Mouse (Mus musculus): Measurements from ENCODE around the gene Snrnp27.

Snrnp27 gene

GRCm38 (mm10) chr6:86683872-86684654 is at the start of gene Snrnp27:
TSS of gene Snrnp27 (minus strand) at chr6:86684522.
- peak; percentile 94 for DNase-seq

- peak; percentile 98 for DNase-seq
These were observed 49.0 kb upstream of the Snrnp27 start, which contains the start of gene Gmcl1 for GRCm38 (mm10) chr6:86733183-86733876. TSS of gene Gmcl1 (minus strand) at chr6:86733383.

- peak; percentile 71 for DNase-seq
These were observed 48.2 kb upstream of the Snrnp27 start for GRCm38 (mm10) chr6:86732276-86733173.

- DNase-seq: no peak
These were observed 44.4 kb upstream of the Snrnp27 start for GRCm38 (mm10) chr6:86728711-86729110.

GRCm38 (mm10) chr6:86721977-86722376 is 37.7 kb upstream of the Snrnp27 start:
- no peak for DNase-seq

- no peak for DNase-seq
These were observed 23.9 kb upstream of the Snrnp27 start for GRCm38 (mm10) chr6:86708072-86708774.

- DNase-seq: no peak
These were observed 18.3 kb upstream of the Snrnp27 start for GRCm38 (mm10) chr6:86702577-86702976.

GRCm38 (mm10) chr6:86697903-86698302 is 13.6 kb upstream of the Snrnp27 start:
- DNase-seq: peak; percentile 23

GRCm38 (mm10) chr6:86696213-86696612 is 11.9 kb upstream of the Snrnp27 start:
- no peak for DNase-seq

GRCm38 (mm10) chr6:86694465-86694864 is 10.1 kb upstream of the Snrnp27 start:
- DNase-seq: peak; percentile 82

- no peak for DNase-seq
These were observed 5.3 kb upstream of the Snrnp27 start for GRCm38 (mm10) chr6:86689671-86690070.

GRCm38 (mm10) chr6:86686971-86687370 is 2.6 kb upstream of the Snrnp27 start:
- no peak for DNase-seq

GRCm38 (mm10) chr6:86684655-86685011 is 311 bp upstream of the Snrnp27 start:
- no peak for DNase-seq

GRCm38 (mm10) chr6:86681289-86681688 is 3.0 kb downstream of the Snrnp27 start:
- DNase-seq: no peak

- no peak for DNase-seq
These were observed 6.0 kb downstream of the Snrnp27 start for GRCm38 (mm10) chr6:86678341-86678740.

GRCm38 (mm10) chr6:86670873-86671272 is 13.4 kb downstream of the Snrnp27 start:
- peak; percentile 32 for DNase-seq

GRCm38 (mm10) chr6:86669240-86669727 is 15.0 kb downstream of the Snrnp27 start:
- peak; percentile 100 for DNase-seq

GRCm38 (mm10) chr6:86668580-86669239 is 15.6 kb downstream of the Snrnp27 start, which contains the start of gene Mxd1:
TSS of gene Mxd1 (minus strand) at chr6:86669161.
- no peak for DNase-seq

- DNase-seq: no peak
These were observed 17.3 kb downstream of the Snrnp27 start for GRCm38 (mm10) chr6:86667061-86667460.

GRCm38 (mm10) chr6:86665560-86666307 is 18.6 kb downstream of the Snrnp27 start:
- no peak for DNase-seq

- no peak for DNase-seq
These were observed 19.2 kb downstream of the Snrnp27 start for GRCm38 (mm10) chr6:86665076-86665475.
